Mouse (Mus musculus): ENCODE measurements around the gene Gm28043. TPM values are rescaled to one million over a fixed set of nuclear protein-coding genes. Genes with fewer than 3 reads are reported as not detected.

The Gm28043 gene
- polyA plus RNA-seq, 1 experiment from 2014 or later, result 2.8 TPM

DNA sequence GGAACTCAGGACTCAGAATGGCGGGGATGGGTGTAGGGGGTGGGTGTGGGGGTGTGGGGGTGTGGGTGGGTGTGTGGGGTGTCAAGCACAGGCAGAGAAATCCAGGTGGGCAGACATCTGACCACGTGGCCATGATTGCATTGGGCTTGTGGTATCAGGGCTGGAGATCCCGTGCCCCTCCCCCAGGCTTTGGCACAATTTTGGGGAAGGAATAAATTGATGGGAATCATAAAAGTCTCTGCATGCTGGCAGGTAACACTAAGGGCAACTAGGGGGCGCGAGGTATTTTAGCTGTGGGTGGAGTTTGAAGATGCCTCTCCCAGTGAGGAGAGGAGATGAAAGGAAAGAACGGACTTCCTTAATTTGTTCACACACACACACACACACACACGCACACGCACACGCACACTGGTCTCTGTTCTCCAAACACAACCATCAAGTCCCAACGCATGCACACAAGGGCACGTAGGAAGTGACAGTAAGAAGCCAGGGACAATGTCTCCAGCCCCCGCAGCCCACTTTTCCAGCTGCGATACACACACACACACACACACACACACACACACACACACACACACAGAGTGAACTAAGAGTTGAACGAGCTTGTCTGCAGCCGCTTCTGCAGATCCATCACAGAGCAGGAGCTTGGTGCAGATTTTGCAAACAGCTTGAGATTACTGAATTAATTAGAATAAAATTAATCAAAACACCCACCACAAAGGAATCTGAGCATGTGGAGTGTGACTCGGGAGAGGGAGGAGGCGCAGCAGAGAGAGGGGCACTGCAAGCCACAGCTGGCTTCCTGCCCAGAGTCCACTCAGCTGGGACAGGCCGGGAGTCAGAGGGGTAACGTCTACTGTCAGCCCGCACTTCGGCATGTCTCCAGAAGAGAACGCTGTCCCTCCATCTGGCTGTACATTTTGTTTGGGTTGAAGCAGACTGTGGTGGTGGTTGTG lies 123.5 kb downstream of the Gm28043 start:
- WGBS, result 15% methylated on average over 22 of the region's 22 CpGs

DNA sequence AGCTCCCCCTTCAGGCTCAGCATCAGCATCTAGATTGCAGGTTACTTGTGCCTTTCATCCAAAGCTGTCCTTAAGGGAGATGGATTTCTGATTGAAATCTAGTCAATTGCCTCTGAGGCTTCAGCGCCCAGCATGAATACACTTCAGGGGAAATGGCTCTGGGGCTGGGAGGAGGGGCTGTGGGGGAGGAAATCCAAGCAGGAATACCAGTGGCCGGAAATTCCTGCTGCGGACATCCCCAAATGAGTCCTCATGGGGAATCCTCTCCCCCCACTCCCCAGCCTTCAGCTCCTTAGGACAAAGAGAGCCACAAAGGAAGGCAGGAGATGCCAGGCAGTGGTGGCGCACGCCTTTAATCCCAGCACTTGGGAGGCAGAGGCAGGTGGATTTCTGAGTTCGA lies 132.8 kb downstream of the Gm28043 start:
- H3K36me3 ChIP-seq, result no peaks in the 10 kb centered on the region
- H3K27ac ChIP-seq (replicated peaks), result no peak overlapping the region
- no peaks in the 10 kb centered on the region for H3K27me3 ChIP-seq
- H3K4me2 ChIP-seq (replicated peaks), result no peak overlapping the region
- H3K4me3 ChIP-seq, result no peak overlapping the region
- 52% methylated on average over 6 of the region's 6 CpGs for WGBS
- no peak overlapping the region for H3K9ac ChIP-seq (replicated peaks)
- H3K9me3 ChIP-seq, result no peaks in the 10 kb centered on the region
- no peak for ATAC-seq (replicated peaks)
- peaks cover 7% of the 10 kb centered on the region; the same call in 1 of the 2 replicates for H3K4me1 ChIP-seq

More for the DNA sequence above, 123.5 kb downstream of the Gm28043 start:
- H3K9me3 ChIP-seq, result no peaks in the 10 kb centered on the region
- H3K9ac ChIP-seq (replicated peaks), result no peak overlapping the region
- H3K4me2 ChIP-seq (replicated peaks), result peak overlapping the region; percentile 20
- ATAC-seq (replicated peaks), result peak; percentile 84
- H3K4me3 ChIP-seq, result no peak overlapping the region
- H3K36me3 ChIP-seq, result no peaks in the 10 kb centered on the region
- peaks cover 35% of the 10 kb centered on the region for H3K4me1 ChIP-seq
- peak overlapping the region; percentile 85 for H3K27ac ChIP-seq (replicated peaks)
- no peaks in the 10 kb centered on the region for H3K27me3 ChIP-seq

Small RNAs within 50 kb of the gene (microRNA-seq; reads per million reads assigned to microRNA genes)
- gene Mir7667, result not detected

Other genes with a start within 250 kb of the Gm28043 start
- gene Pim1, start 124.1 kb upstream of the Gm28043 start, polyA plus RNA-seq (2015; fragmentation: Nextera tagmentation; extraction: Ambion mirVana), result 15.6 and 17.7 TPM in 2 replicates
- not detected in 2 replicates for gene Gm17657, start 65.2 kb upstream of the Gm28043 start, polyA plus RNA-seq (2015; fragmentation: Nextera tagmentation; extraction: Ambion mirVana)
- gene Tbc1d22b, start 65.1 kb upstream of the Gm28043 start, polyA plus RNA-seq (2015; fragmentation: Nextera tagmentation; extraction: Ambion mirVana), result 22.3 and 22.9 TPM in 2 replicates
- gene Tmem217, start 62.5 kb upstream of the Gm28043 start, polyA plus RNA-seq (2015; fragmentation: Nextera tagmentation; extraction: Ambion mirVana), result 1.3 and 1.6 TPM in 2 replicates
- gene Rnf8, start 86 bp upstream of the Gm28043 start, polyA plus RNA-seq (2015; fragmentation: Nextera tagmentation; extraction: Ambion mirVana), result 97.0 and 109 TPM in 2 replicates
- 144 and 155 TPM in 2 replicates for gene Cmtr1, start 45.7 kb downstream of the Gm28043 start, polyA plus RNA-seq (2015; fragmentation: Nextera tagmentation; extraction: Ambion mirVana)
- 12.4 and 12.9 TPM in 2 replicates for gene Ccdc167, start 102.2 kb downstream of the Gm28043 start, polyA plus RNA-seq (2015; fragmentation: Nextera tagmentation; extraction: Ambion mirVana)